Mouse (Mus musculus): Measurements from ENCODE around the gene Tmem158.

Tmem158 gene

GRCm38 (mm10) chr9:123260611-123261021 is at the start of gene Tmem158:
TSS of gene Tmem158 (minus strand) at chr9:123260764.
- peak; percentile 94 for DNase-seq (ENCODE audit: low read depth, low spot score)

- DNase-seq (ENCODE audit: low read depth, low spot score), result no peak
Observed at GRCm38 (mm10) chr9:123309685-123310365, 49.3 kb upstream of the Tmem158 start.

- no peak for DNase-seq (ENCODE audit: low read depth, low spot score)
Observed at GRCm38 (mm10) chr9:123309073-123309472, 48.5 kb upstream of the Tmem158 start.

GRCm38 (mm10) chr9:123304917-123305316 is 44.4 kb upstream of the Tmem158 start:
- no peak for DNase-seq (ENCODE audit: low read depth, low spot score)

- DNase-seq (ENCODE audit: low read depth, low spot score), result no peak
Observed at GRCm38 (mm10) chr9:123303952-123304351, 43.4 kb upstream of the Tmem158 start.

- DNase-seq (ENCODE audit: low read depth, low spot score), result no peak
Observed at GRCm38 (mm10) chr9:123302759-123303313, 42.3 kb upstream of the Tmem158 start.

GRCm38 (mm10) chr9:123297862-123298261 is 37.3 kb upstream of the Tmem158 start:
- no peak for DNase-seq (ENCODE audit: low read depth, low spot score)

GRCm38 (mm10) chr9:123296229-123296628 is 35.7 kb upstream of the Tmem158 start:
- no peak for DNase-seq (ENCODE audit: low read depth, low spot score)

- no peak for DNase-seq (ENCODE audit: low read depth, low spot score)
Observed at GRCm38 (mm10) chr9:123294581-123294980, 34.0 kb upstream of the Tmem158 start.

- DNase-seq (ENCODE audit: low read depth, low spot score), result no peak
Observed at GRCm38 (mm10) chr9:123288378-123288777, 27.8 kb upstream of the Tmem158 start.

GRCm38 (mm10) chr9:123285623-123286022 is 25.1 kb upstream of the Tmem158 start:
- no peak for DNase-seq (ENCODE audit: low read depth, low spot score)

- DNase-seq (ENCODE audit: low read depth, low spot score), result no peak
Observed at GRCm38 (mm10) chr9:123280775-123281174, 20.2 kb upstream of the Tmem158 start.

GRCm38 (mm10) chr9:123278003-123278402 is 17.4 kb upstream of the Tmem158 start:
- DNase-seq (ENCODE audit: low read depth, low spot score), result no peak

- no peak for DNase-seq (ENCODE audit: low read depth, low spot score)
Observed at GRCm38 (mm10) chr9:123275373-123275772, 14.8 kb upstream of the Tmem158 start.

- no peak for DNase-seq (ENCODE audit: low read depth, low spot score)
Observed at GRCm38 (mm10) chr9:123274674-123275073, 14.1 kb upstream of the Tmem158 start.

- DNase-seq (ENCODE audit: low read depth, low spot score), result no peak
Observed at GRCm38 (mm10) chr9:123273876-123274275, 13.3 kb upstream of the Tmem158 start.

- no peak for DNase-seq (ENCODE audit: low read depth, low spot score)
Observed at GRCm38 (mm10) chr9:123271552-123271951, 11.0 kb upstream of the Tmem158 start.

GRCm38 (mm10) chr9:123269906-123270558 is 9.5 kb upstream of the Tmem158 start:
- DNase-seq (ENCODE audit: low read depth, low spot score), result peak; percentile 8

GRCm38 (mm10) chr9:123259896-123260610 is 511 bp downstream of the Tmem158 start:
- DNase-seq (ENCODE audit: low read depth, low spot score), result peak; percentile 84

GRCm38 (mm10) chr9:123259461-123259895 is 1.1 kb downstream of the Tmem158 start:
- DNase-seq (ENCODE audit: low read depth, low spot score), result no peak

GRCm38 (mm10) chr9:123258796-123259195 is 1.8 kb downstream of the Tmem158 start:
- DNase-seq (ENCODE audit: low read depth, low spot score), result no peak

- DNase-seq (ENCODE audit: low read depth, low spot score), result no peak
Observed at GRCm38 (mm10) chr9:123255736-123256135, 4.8 kb downstream of the Tmem158 start.
